Mouse (Mus musculus): ENCODE data around the gene Fggy.

Gene Fggy

DNA sequence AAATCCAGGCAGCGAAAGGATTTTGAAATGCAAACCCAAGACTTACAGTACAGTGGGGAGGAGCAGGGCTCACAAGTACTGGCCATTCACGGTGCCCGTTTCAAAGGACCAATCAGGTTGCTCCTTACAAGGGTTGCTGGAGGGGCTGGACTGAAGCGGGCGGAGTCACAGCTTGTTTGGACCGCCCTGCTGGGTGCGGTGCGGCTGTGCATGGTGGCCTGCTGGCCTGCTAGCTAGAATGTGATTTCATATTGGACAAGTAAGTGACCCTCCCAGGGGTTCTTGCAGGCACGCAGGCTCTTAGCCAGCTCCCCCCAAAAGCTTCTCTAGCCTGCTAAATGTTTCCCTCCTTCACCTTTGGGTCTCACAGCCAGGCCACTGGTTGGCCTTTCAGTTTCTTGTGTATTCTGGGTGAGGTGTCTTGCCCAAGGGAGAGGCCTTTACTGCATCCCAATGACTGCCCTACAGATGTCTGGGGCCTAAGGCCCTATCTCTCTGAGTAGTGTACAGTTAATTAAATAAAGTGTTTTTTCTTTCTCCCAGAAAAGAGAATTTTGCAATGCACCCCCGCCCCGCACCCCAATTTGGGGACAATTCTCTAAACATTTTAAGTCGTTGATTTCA lies at the start of gene Fggy:
TSS of gene Fggy (plus strand) at position 175 of the 624 bp plus-strand sequence.
- DNase-seq (ENCODE audit: low spot score) = peak; percentile 97

DNA sequence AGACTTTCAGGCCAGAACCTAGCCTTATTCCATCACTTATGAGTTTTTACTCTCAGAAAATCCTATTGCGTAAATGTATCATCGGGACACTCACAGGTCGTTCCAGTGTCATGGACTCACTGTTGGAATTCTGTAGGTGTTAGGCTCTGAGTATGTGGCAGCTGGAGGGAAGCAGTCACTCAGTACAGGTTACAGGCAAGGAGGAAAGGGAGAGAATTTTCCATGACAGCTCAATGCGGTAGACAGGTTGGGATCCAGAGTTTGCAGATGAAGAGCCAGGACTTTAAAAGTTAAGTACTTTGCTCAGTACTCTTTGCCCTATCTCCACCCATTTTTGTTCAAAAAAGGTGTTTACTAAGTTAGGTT lies 49.4 kb upstream of the Fggy start:
- no peak for DNase-seq (ENCODE audit: low spot score)

DNA sequence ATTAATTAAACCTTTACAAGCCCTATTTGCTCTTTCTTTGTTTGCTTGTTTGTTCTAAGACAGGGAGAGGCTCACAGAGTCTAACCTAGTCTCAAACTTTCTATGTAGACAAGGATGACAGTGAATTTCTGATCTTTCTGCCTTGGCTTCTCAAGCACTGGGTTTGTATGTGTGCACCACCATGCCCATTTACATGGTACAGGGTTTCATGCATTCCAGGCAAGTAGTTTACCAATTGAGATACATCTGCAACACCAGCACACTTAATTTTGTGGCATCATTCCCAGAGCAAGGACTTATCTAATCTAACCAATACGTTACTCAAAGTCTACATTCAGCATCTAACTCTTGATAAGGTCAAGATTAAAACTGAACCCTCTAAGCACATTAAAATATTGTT lies 38.9 kb upstream of the Fggy start:
- DNase-seq (ENCODE audit: low spot score) = no peak

DNA sequence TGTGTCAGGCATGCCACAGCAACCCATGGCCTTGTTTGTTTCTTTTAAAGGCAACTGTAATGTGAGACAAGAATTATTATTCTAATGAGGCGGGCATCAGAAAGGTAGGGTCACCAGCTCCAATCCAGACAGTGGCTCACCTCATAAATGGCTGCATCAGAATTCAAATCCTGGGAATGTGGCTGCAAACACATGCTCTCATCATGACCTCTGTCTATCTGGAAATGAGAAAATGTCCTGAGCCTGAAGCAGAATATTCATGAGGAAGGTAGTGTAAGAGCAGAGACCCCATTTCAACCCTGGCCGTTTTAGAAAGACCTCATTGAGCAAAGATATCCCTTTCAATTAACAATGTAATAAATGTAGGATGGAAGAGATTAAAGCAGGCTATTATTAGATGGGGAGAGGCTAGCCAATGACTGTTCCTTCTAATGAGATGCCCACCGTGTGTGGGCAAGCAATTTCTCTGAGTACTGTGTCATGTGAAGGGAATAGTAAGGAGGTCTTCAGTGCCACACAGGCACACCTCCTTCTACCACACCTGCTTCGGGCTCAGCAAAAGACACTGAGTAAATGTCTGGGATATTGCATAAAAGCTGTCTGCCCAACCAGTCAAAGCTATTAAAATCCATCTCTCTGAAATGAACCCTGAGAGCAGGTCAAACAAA lies 37.2 kb upstream of the Fggy start:
- DNase-seq (ENCODE audit: low spot score) = no peak

DNA sequence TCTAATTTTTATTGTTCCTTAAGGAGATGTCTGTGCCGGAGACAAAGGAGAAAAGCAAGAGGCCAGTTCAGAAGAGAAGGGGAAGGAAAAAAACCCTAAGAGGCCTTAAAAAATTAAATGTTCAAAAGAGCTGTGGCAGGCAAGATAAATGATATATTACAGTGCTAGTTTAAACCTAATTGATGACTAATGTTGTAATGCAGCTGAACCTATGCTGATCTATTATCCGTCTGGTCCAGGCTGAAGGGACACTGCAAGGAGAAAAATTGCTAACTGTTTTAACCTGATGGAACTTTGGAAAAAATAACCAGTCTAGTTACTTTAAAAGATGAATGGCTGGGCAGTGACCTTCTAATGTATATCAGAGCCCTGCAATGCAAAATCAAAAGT lies 36.7 kb upstream of the Fggy start:
- no peak for DNase-seq (ENCODE audit: low spot score)

DNA sequence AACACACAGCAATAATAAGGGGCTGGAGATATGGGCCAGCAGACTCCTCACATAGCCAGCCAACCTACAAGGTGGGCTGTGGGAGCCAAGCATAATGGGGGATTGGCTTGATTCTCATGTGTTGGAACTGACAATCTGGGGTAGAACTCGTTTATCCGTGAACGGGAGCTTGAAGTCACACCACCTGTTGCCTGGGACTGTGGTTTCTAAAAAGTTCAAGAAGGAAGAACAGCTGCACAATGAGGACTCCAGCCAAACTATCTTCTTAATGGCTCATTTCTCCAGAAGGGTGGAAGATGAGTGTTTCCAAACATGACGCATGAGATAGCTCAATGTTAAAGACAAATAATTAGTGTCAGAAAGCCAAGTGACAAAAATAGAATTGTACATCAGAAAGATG lies 30.7 kb upstream of the Fggy start:
- DNase-seq (ENCODE audit: low spot score) = no peak

DNA sequence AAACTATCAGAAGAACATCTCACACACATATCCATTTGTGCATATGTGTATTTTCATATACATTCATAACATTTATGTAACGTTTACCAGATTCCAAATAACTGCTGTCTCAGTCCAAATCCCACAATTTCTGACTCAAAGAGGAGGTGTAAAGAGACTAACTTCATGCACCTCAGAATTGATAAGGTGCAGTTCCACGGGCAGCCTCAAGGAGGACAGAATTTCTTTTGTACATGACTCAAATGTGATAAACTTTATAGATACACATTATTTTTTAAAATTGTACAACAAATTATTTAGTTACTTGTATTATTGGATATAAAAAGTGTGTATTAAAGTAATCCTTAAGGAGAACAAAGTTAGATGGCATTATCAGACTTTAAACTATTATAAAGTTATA lies 26.6 kb upstream of the Fggy start:
- no peak for DNase-seq (ENCODE audit: low spot score)

DNA sequence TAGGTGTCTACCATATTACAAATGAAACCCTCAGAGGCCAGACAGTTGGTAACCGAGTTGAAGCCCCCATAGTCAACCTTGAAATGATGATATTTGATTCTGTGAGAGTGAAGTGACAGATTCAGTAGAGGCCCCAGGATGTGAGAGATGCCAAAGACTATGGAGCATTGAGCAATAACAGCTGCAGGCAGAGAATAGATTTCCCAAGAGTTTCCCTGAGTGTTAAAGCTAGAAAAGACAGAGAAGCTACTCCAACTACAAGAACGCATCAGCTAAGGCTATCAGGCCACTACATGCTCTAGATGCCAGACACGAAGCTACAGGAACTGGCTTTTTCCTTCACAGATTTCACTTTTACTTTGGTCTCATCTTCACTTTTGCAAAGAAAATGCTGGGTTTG lies 23.4 kb upstream of the Fggy start:
- no peak for DNase-seq (ENCODE audit: low spot score)

DNA sequence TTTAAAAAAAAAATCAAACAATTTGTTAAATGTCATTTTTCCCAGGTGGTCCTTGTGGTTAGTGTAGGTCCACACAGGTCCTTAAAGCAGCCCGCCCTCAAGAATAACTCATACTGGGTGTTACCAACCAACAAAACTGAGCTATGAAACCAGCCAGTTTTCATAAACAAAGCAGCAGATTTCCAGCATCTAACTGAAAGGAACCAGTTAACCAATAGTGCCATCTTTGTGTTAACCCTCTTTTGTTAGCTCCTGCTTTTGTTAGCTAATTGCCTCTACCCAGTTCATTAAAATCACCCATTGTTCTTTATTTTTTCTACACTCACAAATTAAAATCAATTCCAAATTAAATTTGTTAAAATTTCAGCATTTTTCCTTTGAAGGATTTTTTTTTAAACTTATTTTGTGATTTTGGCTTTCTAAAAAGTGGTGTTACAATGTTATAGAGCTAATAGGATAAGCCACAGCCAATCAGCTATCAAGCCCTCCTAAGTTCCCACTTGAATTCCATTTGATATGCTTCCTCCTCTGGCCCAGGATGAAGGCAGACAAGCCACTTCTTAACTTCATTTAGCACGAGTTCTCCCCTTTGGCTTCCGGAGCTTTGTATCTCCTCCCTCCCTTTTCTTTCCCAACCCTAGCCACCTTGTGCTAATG lies 15.8 kb upstream of the Fggy start:
- DNase-seq (ENCODE audit: low spot score) = no peak

DNA sequence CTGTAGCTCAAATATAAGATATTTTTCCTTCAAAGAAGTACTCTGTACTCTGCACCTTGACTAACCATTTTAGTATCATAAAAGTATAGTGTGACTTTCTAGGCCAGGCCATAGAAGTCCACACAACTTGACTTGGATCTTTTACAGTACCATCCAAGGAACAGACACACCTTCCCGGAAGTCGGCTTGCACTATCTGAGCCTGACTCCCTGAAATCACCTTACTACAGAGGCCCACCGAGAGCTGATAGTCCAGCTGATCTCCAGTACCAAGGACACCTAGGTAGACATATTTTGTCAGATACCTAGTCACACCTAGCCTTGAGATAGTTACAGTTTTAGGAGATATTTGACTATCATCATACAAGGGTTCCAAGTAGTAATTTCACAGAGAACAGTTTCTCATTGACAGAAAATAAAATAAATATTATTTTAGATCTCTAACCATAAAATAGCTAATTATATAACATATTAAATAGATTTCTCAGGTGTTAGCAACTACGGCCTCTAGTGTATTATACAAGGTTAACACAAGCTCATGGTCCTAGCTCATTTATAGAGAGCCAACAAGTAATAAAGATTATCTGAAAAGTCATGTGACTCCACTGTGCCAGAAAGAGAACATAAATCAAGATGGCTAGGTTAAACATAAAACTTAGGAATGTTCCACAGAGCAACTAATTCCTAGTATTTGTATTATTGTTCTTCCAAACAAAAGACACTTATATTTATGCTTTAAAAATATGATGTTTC lies 15.1 kb upstream of the Fggy start:
- no peak for DNase-seq (ENCODE audit: low spot score)

DNA sequence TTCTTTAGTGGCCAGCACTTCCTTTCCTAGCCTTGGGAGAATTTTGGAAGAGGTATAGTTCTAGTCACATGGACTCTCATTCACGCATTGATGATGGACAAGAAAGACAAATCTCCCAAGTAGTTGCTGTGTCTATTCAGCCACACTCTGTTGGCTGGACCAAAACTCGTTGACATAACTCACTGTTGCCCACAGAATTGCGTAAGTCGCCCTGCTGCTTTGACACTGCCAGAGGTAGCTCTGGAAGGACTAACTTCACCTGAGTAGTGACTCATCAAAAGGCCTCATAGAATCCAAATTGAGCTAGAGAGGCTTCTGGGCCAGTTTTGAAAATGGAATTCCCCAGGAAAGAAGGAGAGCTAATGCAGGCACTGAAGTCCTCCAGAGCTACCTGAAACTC lies 13.8 kb upstream of the Fggy start:
- no peak for DNase-seq (ENCODE audit: low spot score)

DNA sequence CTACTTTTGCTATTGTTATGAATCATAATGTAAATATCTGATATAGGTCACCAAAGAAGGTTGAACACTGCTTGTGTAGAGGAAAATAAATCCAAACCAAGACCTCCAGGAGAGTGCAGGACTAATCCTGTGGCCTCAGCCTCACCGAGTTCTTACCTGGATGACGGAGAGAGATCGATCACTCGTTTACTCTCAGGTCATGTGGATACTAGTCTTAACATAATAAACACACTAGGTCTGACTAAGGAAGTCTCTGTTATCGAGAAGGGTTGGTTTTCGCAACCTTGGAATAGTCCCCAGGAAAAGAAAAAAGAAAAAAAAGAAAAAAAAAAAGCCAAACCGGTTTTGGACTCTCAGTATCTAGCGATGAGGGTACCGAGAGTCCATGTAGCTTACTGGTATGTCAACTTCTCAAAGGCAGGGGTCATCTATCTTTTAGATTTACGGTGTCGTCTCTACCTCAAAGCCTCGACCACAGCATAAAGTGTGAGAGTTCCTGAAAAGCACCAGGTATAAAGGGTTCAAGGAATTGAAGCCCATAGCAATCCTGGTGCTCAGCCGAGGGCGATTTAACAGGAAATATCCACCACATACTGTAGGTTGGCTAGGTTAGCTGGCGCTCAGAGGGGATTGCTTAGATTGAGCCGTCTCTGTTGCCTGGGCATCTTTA lies 509 bp upstream of the Fggy start:
- peak; percentile 13 for DNase-seq (ENCODE audit: low spot score)

DNA sequence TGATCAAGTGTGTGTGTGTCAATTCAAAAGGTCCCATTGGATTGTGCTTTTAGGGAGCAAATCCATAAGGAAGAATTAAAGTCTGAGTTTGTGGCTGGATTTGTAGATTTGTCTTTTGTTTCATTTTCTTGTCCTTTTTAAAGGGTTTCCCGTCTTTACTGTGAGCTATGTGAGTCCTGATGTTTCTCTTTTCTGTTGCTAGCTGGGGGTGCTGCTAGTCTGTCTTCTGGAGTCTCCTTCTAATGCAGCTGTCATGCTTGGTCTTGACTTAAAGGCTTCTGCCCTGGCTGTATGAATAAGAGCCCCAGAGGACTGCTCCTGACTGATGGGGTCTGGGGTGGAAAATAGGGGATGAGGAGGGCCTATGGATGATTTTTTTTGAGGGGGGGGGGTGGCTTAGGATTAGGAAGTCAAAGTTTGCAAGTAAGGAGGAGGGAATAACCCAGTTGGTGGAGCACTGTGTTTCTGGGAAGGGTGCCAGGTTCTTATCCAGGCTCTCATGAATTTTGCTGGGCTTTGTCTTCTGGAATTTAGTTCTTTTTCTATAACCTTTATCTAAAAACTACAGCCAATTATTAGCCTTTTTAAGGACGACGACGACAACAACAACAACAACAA lies 1.1 kb downstream of the Fggy start:
- DNase-seq (ENCODE audit: low spot score) = no peak

DNA sequence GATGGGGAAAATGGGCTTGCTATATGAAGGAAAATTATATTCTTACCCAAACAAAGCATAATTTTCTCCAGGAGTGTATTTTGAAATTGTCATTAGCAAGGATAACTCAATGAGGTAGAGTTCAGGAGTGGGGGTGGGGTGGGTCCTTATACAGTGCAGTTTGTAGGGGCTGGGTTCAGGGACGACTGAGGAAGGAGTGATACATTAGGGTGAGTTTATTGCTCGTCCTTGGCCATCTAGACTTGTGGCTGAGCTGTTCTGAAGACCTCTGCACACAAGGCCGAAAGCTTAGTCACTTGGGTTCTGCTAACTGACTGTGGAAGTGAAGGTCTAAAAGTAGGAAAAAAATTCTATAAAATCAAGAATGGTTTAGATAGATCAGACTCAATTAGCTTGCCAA lies 14.3 kb downstream of the Fggy start:
- DNase-seq (ENCODE audit: low spot score) = no peak

DNA sequence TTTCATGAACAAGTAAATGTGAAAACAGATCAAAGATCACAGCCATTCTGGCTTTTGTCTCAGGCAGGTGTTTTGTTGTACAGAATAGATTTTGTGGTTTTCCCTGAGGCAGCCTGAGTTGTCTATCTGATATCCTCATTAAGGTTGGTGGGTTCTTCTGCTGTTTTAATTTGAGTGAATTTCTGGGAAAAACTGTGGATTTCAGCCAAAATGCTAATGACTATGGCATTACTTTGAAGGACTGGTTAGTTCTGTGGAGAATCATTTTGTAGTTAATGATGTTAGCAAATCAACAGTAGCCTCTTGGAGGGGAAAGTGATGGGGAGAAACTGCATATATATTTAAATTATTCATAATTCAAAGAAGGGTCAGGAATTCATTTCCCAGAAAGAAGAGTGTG lies 16.4 kb downstream of the Fggy start:
- no peak for DNase-seq (ENCODE audit: low spot score)

DNA sequence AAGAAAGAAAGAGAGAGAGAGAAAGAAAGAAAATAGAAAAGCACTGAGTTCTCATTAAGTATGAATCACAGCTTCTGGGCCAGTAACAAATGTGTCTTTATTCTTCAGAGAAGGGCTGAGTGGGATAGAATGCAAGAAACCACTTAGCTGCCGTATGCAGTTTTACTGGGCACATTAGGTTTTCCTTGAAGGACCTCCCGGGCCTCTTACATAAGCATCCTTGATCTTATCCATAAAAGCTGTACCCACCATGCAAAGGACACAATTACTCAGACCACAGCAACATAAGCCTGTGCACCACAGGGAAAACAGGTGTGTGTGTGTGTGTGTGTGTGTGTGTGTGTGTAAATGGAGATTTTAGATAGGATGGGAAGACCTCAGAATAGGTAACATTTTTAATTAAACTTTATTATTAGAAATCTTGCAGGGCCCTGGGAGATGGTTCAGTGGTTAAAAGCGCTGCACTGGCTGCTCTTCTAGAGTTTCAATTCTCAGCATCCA lies 18.2 kb downstream of the Fggy start:
- no peak for DNase-seq (ENCODE audit: low spot score)

DNA sequence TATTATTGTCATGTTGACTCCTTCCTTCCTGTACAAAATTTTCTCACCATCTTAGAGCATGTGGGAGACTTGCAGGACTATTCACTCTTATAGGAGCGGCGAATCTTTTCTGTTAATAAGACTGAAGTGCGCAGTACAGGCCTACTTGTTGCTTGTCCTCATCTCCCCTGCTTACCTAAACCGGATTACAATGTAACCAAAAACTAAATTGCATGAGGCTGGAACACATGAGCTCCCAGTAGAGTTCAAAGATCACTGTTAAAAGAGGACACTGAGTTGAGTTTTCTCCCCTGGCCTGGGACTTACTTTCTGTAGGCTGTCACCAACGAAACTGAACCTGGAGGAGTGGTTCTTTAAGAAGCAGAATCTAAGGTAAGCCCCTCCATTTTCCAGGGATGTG lies 21.9 kb downstream of the Fggy start:
- DNase-seq (ENCODE audit: low spot score) = no peak

DNA sequence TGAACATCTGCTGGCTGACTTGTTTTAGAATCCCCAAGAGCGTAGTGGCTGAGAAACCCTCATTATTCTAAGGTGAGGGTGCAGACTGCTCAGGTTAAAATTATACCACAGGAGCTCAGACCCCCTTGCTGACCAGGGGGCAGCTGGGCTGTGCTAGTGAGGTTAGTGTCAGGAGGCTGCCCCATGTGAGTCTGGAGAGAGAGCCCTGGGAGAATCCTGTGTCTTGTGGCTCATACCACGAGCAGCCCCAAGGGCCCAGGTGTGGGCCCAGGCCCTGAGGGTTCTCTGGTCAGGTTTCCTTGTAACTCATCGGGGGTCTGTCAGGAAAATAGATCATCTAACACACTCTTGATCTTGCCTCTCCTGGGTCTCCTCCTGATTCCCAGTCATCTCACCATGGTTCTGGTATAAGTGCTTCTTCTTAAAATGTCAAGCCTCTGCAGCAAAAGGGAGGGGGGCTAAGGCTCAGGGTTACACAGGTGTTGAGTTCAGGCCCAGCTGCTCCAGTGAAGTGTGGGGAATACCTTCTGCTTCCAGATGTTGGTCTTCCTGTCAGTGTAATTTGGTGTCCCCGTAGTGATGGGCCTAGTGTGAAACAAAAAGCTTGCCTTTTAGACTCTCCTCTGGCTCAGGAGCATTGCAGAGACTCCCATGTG lies 26.9 kb downstream of the Fggy start:
- no peak for DNase-seq (ENCODE audit: low spot score)

DNA sequence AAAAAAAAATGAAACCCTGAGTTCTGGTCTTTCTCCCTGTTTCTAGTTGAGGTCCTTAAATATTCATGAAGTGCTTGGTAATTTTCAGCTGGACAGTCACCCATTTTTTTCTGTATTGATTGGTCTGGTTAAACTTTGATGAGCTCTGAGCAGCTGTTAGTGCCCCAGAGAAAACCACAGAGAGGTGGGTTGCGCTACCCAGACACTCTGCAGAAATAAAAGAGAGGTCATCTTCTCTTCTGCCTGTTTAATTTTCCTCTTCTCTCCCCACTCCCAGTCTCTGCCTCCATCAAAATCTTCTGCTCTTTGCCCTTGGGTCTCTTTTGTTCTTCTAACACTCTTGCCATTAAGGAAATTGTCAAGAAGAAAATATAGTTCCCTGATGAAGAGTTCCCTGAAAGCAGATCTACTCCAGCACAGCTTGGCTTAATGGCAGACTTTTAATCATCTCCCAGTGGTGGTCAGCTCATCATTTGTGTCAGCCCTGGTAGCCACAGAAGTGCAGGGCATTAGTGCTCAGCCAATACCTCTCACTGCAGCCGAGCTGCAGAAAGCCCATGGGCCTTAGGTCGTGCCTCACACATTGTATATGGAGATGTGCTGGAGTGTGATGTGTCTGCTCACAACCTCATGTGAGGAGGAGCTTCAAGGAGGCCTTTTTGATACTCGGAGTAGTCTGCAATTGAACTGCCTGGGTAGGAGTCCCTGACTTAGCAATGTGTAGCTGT lies 29.1 kb downstream of the Fggy start:
- no peak for DNase-seq (ENCODE audit: low spot score)

DNA sequence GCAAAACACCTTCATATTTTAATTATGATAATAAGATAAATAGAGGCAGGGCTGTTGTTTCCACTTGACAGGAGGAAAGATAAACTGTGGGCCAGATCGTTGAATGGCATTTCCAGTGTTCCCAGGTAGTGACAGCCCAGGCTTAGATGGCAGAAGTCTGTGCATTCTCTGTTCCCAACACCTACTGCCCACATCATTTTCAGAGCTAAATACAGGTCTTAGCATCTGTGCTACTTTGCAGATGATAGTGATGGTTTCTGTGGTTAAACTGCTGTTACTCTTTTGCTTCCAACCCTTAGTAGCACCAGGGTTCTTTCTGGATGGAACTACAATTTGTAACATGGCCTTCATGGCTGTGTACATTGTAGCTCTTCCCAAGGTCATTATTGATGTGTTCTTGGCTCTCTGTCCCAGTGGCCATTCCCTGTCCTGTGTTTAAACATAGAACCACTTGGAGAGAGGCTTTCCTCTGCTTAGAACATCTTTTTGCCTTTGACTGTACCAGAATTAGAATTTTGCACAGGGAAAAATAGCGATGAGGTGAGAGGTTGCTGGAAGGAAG lies 31.5 kb downstream of the Fggy start:
- DNase-seq (ENCODE audit: low spot score) = no peak

Data from embryo, embryonic 10 days (tissue).